Mouse (Mus musculus) ES-Bruce4 (cell line): ENCODE measurements around the gene Ccr1l1.

Experiments
- CTCF ChIP-seq: IDR thresholded peaks from one replicate; pipeline ENCODE4 v1.8.1; 2011; ENCODE audit warnings: low read depth, low read length
- POLR2A ChIP-seq: IDR thresholded peaks from one replicate; pipeline ENCODE4 v1.8.1; 2011; ENCODE audit warnings: low read length; ENCODE audit not compliant: insufficient read depth

- no peak for TF ChIP-seq POLR2A
- no peak for TF ChIP-seq CTCF
These were observed 47.3 kb downstream of the Ccr1l1 start for GRCm38 (mm10) chr9:123930926-123931325.
